Mouse (Mus musculus) right cerebral cortex, postnatal 4 days (tissue): ENCODE measurements around the gene Smu1.
"Not testable (repeated sequence)": the region's sequence is repeated elsewhere in the genome, so short reads cannot be mapped to it uniquely, and the experiment has no call there.

Experiments
- DNase-seq: peaks from one replicate; pipeline ENCODE4 v3.0.0-alpha.2; 2022

The Smu1 gene

GRCm38 (mm10) chr4:40757780-40758420 is at the start of gene Smu1:
Gene Smu1, minus strand, starts transcription at chr4:40757923.
- DNase-seq: peak; percentile 96

- no peak for DNase-seq
Observed at GRCm38 (mm10) chr4:40807382-40807781, 49.7 kb upstream of the Smu1 start.

- no peak for DNase-seq
Observed at GRCm38 (mm10) chr4:40805401-40805800, 47.7 kb upstream of the Smu1 start.

GRCm38 (mm10) chr4:40802787-40803186 is 45.1 kb upstream of the Smu1 start:
- DNase-seq: no peak

- DNase-seq: no peak
Observed at GRCm38 (mm10) chr4:40801908-40802307, 44.2 kb upstream of the Smu1 start.

- no peak for DNase-seq
Observed at GRCm38 (mm10) chr4:40800873-40801272, 43.1 kb upstream of the Smu1 start.

- DNase-seq: not testable (repeated sequence)
Observed at GRCm38 (mm10) chr4:40798833-40799555, 41.3 kb upstream of the Smu1 start.

GRCm38 (mm10) chr4:40795761-40796160 is 38.0 kb upstream of the Smu1 start:
- DNase-seq: no peak

GRCm38 (mm10) chr4:40794320-40794719 is 36.6 kb upstream of the Smu1 start:
- no peak for DNase-seq

GRCm38 (mm10) chr4:40791176-40791575 is 33.5 kb upstream of the Smu1 start:
- no peak for DNase-seq

GRCm38 (mm10) chr4:40786578-40786977 is 28.9 kb upstream of the Smu1 start:
- DNase-seq: no peak

GRCm38 (mm10) chr4:40785620-40786166 is 28.0 kb upstream of the Smu1 start:
- DNase-seq: no peak

GRCm38 (mm10) chr4:40784556-40785169 is 26.9 kb upstream of the Smu1 start:
- no peak for DNase-seq

GRCm38 (mm10) chr4:40783049-40783448 is 25.3 kb upstream of the Smu1 start:
- DNase-seq: no peak

GRCm38 (mm10) chr4:40781797-40782495 is 24.2 kb upstream of the Smu1 start:
- DNase-seq: no peak

GRCm38 (mm10) chr4:40781143-40781542 is 23.4 kb upstream of the Smu1 start:
- no peak for DNase-seq

- DNase-seq: no peak
Observed at GRCm38 (mm10) chr4:40778656-40779055, 20.9 kb upstream of the Smu1 start.

GRCm38 (mm10) chr4:40777116-40777515 is 19.4 kb upstream of the Smu1 start:
- no peak for DNase-seq

GRCm38 (mm10) chr4:40776416-40776815 is 18.7 kb upstream of the Smu1 start:
- no peak for DNase-seq

- DNase-seq: peak; percentile 64
Observed at GRCm38 (mm10) chr4:40774279-40775259, 16.8 kb upstream of the Smu1 start.

- DNase-seq: no peak
Observed at GRCm38 (mm10) chr4:40759876-40760275, 2.2 kb upstream of the Smu1 start.
